15 mouse cellular contexts compared by ENCODE assay signal in genomic region chr10:7695286-7695685, GRCm38 (mm10). TPM values are rescaled to one million over a fixed set of nuclear protein-coding genes. Genes with fewer than 3 reads are reported as not detected.
A peak's percentile ranks its signal among the peaks of the same experiment; 100 is the strongest.
DNase-seq lines count a peak whose midpoint lies in the region; ATAC-seq and TF ChIP-seq lines count a peak whose summit lies in the region.
"Had no signal": no experiment of that assay in that cellular context is flagged by ENCODE, and none has a peak within 500 bp of the region (broad histone marks: within the 10 kb centered on the region; RNA-seq: fewer than 3 reads in every experiment).

No protein-coding gene starts in this region.

- no peak for ATAC-seq in liver, embryonic 14.5 days (ENCODE audit: insufficient read depth)
- ATAC-seq in liver, embryonic 12.5 days, result no peak
- no peak for ATAC-seq in midbrain, postnatal 0 days (ENCODE audit: low FRiP score)

- dilution Hi-C loops in CH12.LX (cut with MboI; ENCODE audit: extremely low pct_ligation_motif_present, extremely low pct_unique_long_range_greater_than_20kb, low sequenced_read_pairs), result no loop called here

- no peak for TF ChIP-seq EP300 in liver, embryonic 14.5 days (IDR thresholded peaks at IDR 0.05; ENCODE audit: low read depth)
- no peak for TF ChIP-seq EP300 in CH12.LX (IDR thresholded peaks at IDR 0.05; ENCODE audit: low read length)

- no peak for DNase-seq in liver, embryonic 14.5 days (ENCODE audit: low read depth in 3 of 3, low spot score in 3 of 3)
- DNase-seq in CH12.LX (ENCODE audit: extremely low read depth), result peak; percentile 20
- peak; percentile 48 for DNase-seq in induced T-regulatory cell, adult 2 months (ENCODE audit: low read depth)
- DNase-seq in thymus, postnatal 14 days, result peak; percentile 43
- no peak for DNase-seq in right cerebral cortex, postnatal 25 days
- DNase-seq in right cerebral cortex, adult 2 months (ENCODE audit: low spot score in 2 of 2), result no peak
- no peak for DNase-seq in midbrain, postnatal 0 days (ENCODE audit: low spot score)
- DNase-seq: adrenal gland, postnatal 36 days; cerebellum, postnatal 14 days; heart, postnatal 14 days; kidney, adult 2 months had no signal

- no peak overlapping the region for H3K4me3 ChIP-seq in liver, embryonic 14.5 days (ENCODE audit: insufficient read depth in 1 of 2, low read depth in 2 of 2, low read length in 2 of 2)
- no peak overlapping the region for H3K4me3 ChIP-seq in liver, embryonic 12.5 days
- no peak overlapping the region for H3K4me3 ChIP-seq in CH12.LX (replicated peaks in 1 of 3; ENCODE audit: low read depth in 2 of 3, low read length in 2 of 3, poor library complexity in 1 of 3)
- no peak overlapping the region for H3K4me3 ChIP-seq in midbrain, postnatal 0 days (ENCODE audit: low read depth, low read length)
- H3K4me3 ChIP-seq: erythroblast, embryonic 14.5 days; limb, embryonic 15.5 days had no signal

- in situ Hi-C loops in CH12.LX (cut with MboI; ENCODE audit: low pct_ligation_motif_present, low pct_unique_long_range_greater_than_20kb, low sequenced_read_pairs), result no loop called here

- H3K79me2 ChIP-seq in CH12.LX (replicated peaks; ENCODE audit: control insufficient read depth, extremely low read depth, insufficient read depth, poor library complexity, severe bottlenecking), result peaks cover 17% of the 10 kb centered on the region

- TF ChIP-seq CTCF in liver, embryonic 14.5 days (IDR thresholded peaks at IDR 0.05; ENCODE audit: low read depth), result peak; percentile 33
- no peak for TF ChIP-seq CTCF in CH12.LX (conservative IDR thresholded peaks at IDR 0.05 in 1 of 2, IDR thresholded peaks at IDR 0.05 in 1 of 2; ENCODE audit: low read depth in 2 of 2, low read length in 2 of 2)
- no peak for TF ChIP-seq CTCF in midbrain, postnatal 0 days (IDR thresholded peaks at IDR 0.05)

- no peak for TF ChIP-seq RAD21 in CH12.LX (IDR thresholded peaks at IDR 0.05; ENCODE audit: low read depth, low read length)

- H3K9me3 ChIP-seq in liver, embryonic 14.5 days (ENCODE audit: control insufficient read depth, low read length), result no peaks in the 10 kb centered on the region
- H3K9me3 ChIP-seq in liver, embryonic 12.5 days (replicated peaks), result no peaks in the 10 kb centered on the region
- no peaks in the 10 kb centered on the region for H3K9me3 ChIP-seq in CH12.LX (replicated peaks; ENCODE audit: low read length)
- no peaks in the 10 kb centered on the region for H3K9me3 ChIP-seq in midbrain, postnatal 0 days (ENCODE audit: low read length)
- H3K9me3 ChIP-seq: limb, embryonic 15.5 days had no signal

- H3K27me3 ChIP-seq in liver, embryonic 14.5 days (ENCODE audit: control insufficient read depth, insufficient read depth, low read length), result no peaks in the 10 kb centered on the region
- H3K27me3 ChIP-seq in liver, embryonic 12.5 days (replicated peaks), result no peaks in the 10 kb centered on the region
- H3K27me3 ChIP-seq in CH12.LX (replicated peaks), result no peaks in the 10 kb centered on the region
- no peaks in the 10 kb centered on the region for H3K27me3 ChIP-seq in midbrain, postnatal 0 days (ENCODE audit: insufficient read depth, low read length)
- H3K27me3 ChIP-seq: limb, embryonic 15.5 days had no signal

- no peak overlapping the region for H3K9ac ChIP-seq in liver, embryonic 14.5 days (replicated peaks)
- H3K9ac ChIP-seq in liver, embryonic 12.5 days, result no peak overlapping the region
- no peak overlapping the region for H3K9ac ChIP-seq in CH12.LX (ENCODE audit: insufficient read depth, low read depth)
- H3K9ac ChIP-seq in midbrain, postnatal 0 days (replicated peaks; ENCODE audit: low read length, poor library complexity, severe bottlenecking), result no peak overlapping the region
- H3K9ac ChIP-seq: limb, embryonic 15.5 days had no signal

- no peak overlapping the region for H3K27ac ChIP-seq in liver, embryonic 14.5 days
- no peak overlapping the region for H3K27ac ChIP-seq in liver, embryonic 12.5 days
- H3K27ac ChIP-seq in CH12.LX (ENCODE audit: insufficient read depth, low read depth), result no peak overlapping the region
- no peak overlapping the region for H3K27ac ChIP-seq in midbrain, postnatal 0 days (ENCODE audit: low read depth, low read length)
- H3K27ac ChIP-seq: limb, embryonic 15.5 days had no signal

- no peak overlapping the region for H3K4me2 ChIP-seq in liver, embryonic 14.5 days (ENCODE audit: low read depth)
- no peak overlapping the region for H3K4me2 ChIP-seq in liver, embryonic 12.5 days
- no peak overlapping the region for H3K4me2 ChIP-seq in CH12.LX (ENCODE audit: insufficient read depth, low read depth, poor library complexity, severe bottlenecking)
- no peak overlapping the region for H3K4me2 ChIP-seq in midbrain, postnatal 0 days (ENCODE audit: low read depth, low read length, poor library complexity, severe bottlenecking)
- H3K4me2 ChIP-seq: limb, embryonic 15.5 days; midbrain, embryonic 11.5 days had no signal

- TF ChIP-seq POLR2A in CH12.LX (IDR thresholded peaks at IDR 0.05; ENCODE audit: low read depth, low read length), result no peak

- H3K4me1 ChIP-seq in liver, embryonic 14.5 days (replicated peaks; ENCODE audit: control insufficient read depth in 2 of 2, insufficient read depth in 2 of 2, low read length in 1 of 2), result no peaks in the 10 kb centered on the region
- no peaks in the 10 kb centered on the region for H3K4me1 ChIP-seq in liver, embryonic 12.5 days
- H3K4me1 ChIP-seq in CH12.LX (ENCODE audit: control insufficient read depth in 1 of 2, insufficient read depth in 2 of 2), result peaks cover 0 to 17% of the 10 kb centered on the region in 2 experiments; a peak in 2 of 4 replicates
- H3K4me1 ChIP-seq in midbrain, postnatal 0 days (ENCODE audit: insufficient read depth, low read length), result no peaks in the 10 kb centered on the region
- H3K4me1 ChIP-seq: limb, embryonic 15.5 days had no signal

- H3K36me3 ChIP-seq in liver, embryonic 14.5 days (replicated peaks; ENCODE audit: control insufficient read depth, insufficient read depth, low read depth), result peaks cover 56% of the 10 kb centered on the region
- peaks cover 88% of the 10 kb centered on the region for H3K36me3 ChIP-seq in liver, embryonic 12.5 days
- H3K36me3 ChIP-seq in CH12.LX (replicated peaks in 1 of 2; ENCODE audit: control insufficient read depth in 1 of 2, insufficient read depth in 1 of 2, low read length in 1 of 2), result peaks cover 50 to 80% of the 10 kb centered on the region in 2 experiments
- H3K36me3 ChIP-seq in midbrain, postnatal 0 days (ENCODE audit: insufficient read depth, low read length), result peaks cover 29% of the 10 kb centered on the region

TF ChIP-seq in CH12.LX, 34 proteins besides CTCF, POLR2A, EP300 and RAD21 (continues in another document):
- TF ChIP-seq TCF12 (IDR thresholded peaks at IDR 0.05; ENCODE audit: low read depth, low read length), result no peak
- TF ChIP-seq MYC (IDR thresholded peaks at IDR 0.05; ENCODE audit: low read depth, low read length), result no peak
- no peak for TF ChIP-seq UBTF (IDR thresholded peaks at IDR 0.05; ENCODE audit: low read depth, low read length)
- TF ChIP-seq RCOR1 (conservative IDR thresholded peaks at IDR 0.05; ENCODE audit: low read depth, low read length), result no peak
- TF ChIP-seq MAZ (IDR thresholded peaks at IDR 0.05; ENCODE audit: low read depth, low read length), result no peak
- TF ChIP-seq MEF2A (IDR thresholded peaks at IDR 0.05; ENCODE audit: borderline replicate concordance, low read depth, low read length), result no peak
- TF ChIP-seq MAX (IDR thresholded peaks at IDR 0.05; ENCODE audit: low read length), result no peak
- no peak for TF ChIP-seq ZMIZ1 (IDR thresholded peaks at IDR 0.05; ENCODE audit: low read depth, low read length)
- TF ChIP-seq SMC3 (IDR thresholded peaks at IDR 0.05; ENCODE audit: low read depth, low read length), result no peak

RNA-seq across cellular contexts. Expression of gene Lats1, which starts 14.3 kb away (rescaled TPM):
- 3.9 and 4.7 TPM in 2 replicates for polyA plus RNA-seq in liver, embryonic 14.5 days (2012; rRNA removed)
- 2.8 and 3.7 TPM in 2 replicates for polyA plus RNA-seq in liver, embryonic 14.5 days (2014; fragmentation: Nextera tagmentation; extraction: Ambion mirVana)
- polyA plus RNA-seq in liver, embryonic 12.5 days (2016; fragmentation: Nextera tagmentation; extraction: Ambion mirVana), result 5.1 and 5.2 TPM in 2 replicates
- total RNA-seq in CH12.LX (2012; rRNA removed), result 8.5 and 9.2 TPM in 2 replicates
- 12.4 and 13.4 TPM in 2 replicates for total RNA-seq in CH12.LX (2014; rRNA removed)
- polyA plus RNA-seq in CH12.LX (2012; ENCODE audit: insufficient read length, low read depth), result 11.6 and 12.3 TPM in 2 replicates
- total RNA-seq in midbrain, postnatal 0 days (2014; rRNA removed), result 45.4 and 50.9 TPM in 2 replicates
- 6.5 and 7.7 TPM in 2 replicates for polyA plus RNA-seq in midbrain, postnatal 0 days (2015; fragmentation: Nextera tagmentation; extraction: Ambion mirVana)

RNA-seq across cellular contexts. Expression of gene Pcmt1, which starts 14.3 kb away (rescaled TPM):
- polyA plus RNA-seq in liver, embryonic 14.5 days (2012; rRNA removed), result 29.4 and 41.6 TPM in 2 replicates
- 95.4 and 98.7 TPM in 2 replicates for polyA plus RNA-seq in liver, embryonic 14.5 days (2014; fragmentation: Nextera tagmentation; extraction: Ambion mirVana)
- 115 and 121 TPM in 2 replicates for polyA plus RNA-seq in liver, embryonic 12.5 days (2016; fragmentation: Nextera tagmentation; extraction: Ambion mirVana)
- total RNA-seq in CH12.LX (2012; rRNA removed) (44.4 and 53.7 TPM in 2 replicates), CH12.LX (2014; rRNA removed) (62.2 and 64.5 TPM in 2 replicates)
- 56.5 and 58.2 TPM in 2 replicates for polyA plus RNA-seq in CH12.LX (2012; ENCODE audit: insufficient read length, low read depth)
- total RNA-seq in midbrain, postnatal 0 days (2014; rRNA removed), result 70.6 and 81.0 TPM in 2 replicates
- polyA plus RNA-seq in midbrain, postnatal 0 days (2015; fragmentation: Nextera tagmentation; extraction: Ambion mirVana), result 178 and 179 TPM in 2 replicates

RNA-seq across cellular contexts. Expression of gene Nup43, which starts 28.0 kb away (rescaled TPM):
- 15.7 and 19.7 TPM in 2 replicates for polyA plus RNA-seq in liver, embryonic 14.5 days (2012; rRNA removed)
- polyA plus RNA-seq in liver, embryonic 14.5 days (2014; fragmentation: Nextera tagmentation; extraction: Ambion mirVana), result 29.7 and 31.2 TPM in 2 replicates
- polyA plus RNA-seq in liver, embryonic 12.5 days (2016; fragmentation: Nextera tagmentation; extraction: Ambion mirVana), result 40.8 and 43.2 TPM in 2 replicates
- 47.9 and 53.8 TPM in 2 replicates for total RNA-seq in CH12.LX (2012; rRNA removed)
- 117 and 138 TPM in 2 replicates for total RNA-seq in CH12.LX (2014; rRNA removed)
- 66.7 and 73.5 TPM in 2 replicates for polyA plus RNA-seq in CH12.LX (2012; ENCODE audit: insufficient read length, low read depth)
- 7.8 and 8.0 TPM in 2 replicates for total RNA-seq in midbrain, postnatal 0 days (2014; rRNA removed)
- polyA plus RNA-seq in midbrain, postnatal 0 days (2015; fragmentation: Nextera tagmentation; extraction: Ambion mirVana), result 17.5 and 17.8 TPM in 2 replicates

RNA-seq across cellular contexts. Expression of gene Katna1, which starts 30.5 kb away (rescaled TPM):
- 3.3 and 6.9 TPM in 2 replicates for polyA plus RNA-seq in liver, embryonic 14.5 days (2012; rRNA removed)
- polyA plus RNA-seq in liver, embryonic 14.5 days (2014; fragmentation: Nextera tagmentation; extraction: Ambion mirVana), result 31.6 and 31.9 TPM in 2 replicates
- 41.1 and 42.1 TPM in 2 replicates for polyA plus RNA-seq in liver, embryonic 12.5 days (2016; fragmentation: Nextera tagmentation; extraction: Ambion mirVana)
- total RNA-seq in CH12.LX (2012; rRNA removed) (36.2 and 37.3 TPM in 2 replicates), CH12.LX (2014; rRNA removed) (58.5 and 64.2 TPM in 2 replicates)
- 45.6 and 47.4 TPM in 2 replicates for polyA plus RNA-seq in CH12.LX (2012; ENCODE audit: insufficient read length, low read depth)
- total RNA-seq in midbrain, postnatal 0 days (2014; rRNA removed), result 12.6 and 13.3 TPM in 2 replicates
- polyA plus RNA-seq in midbrain, postnatal 0 days (2015; fragmentation: Nextera tagmentation; extraction: Ambion mirVana), result 15.5 and 17.2 TPM in 2 replicates

Comparison
In these comparisons a context has a peak if more than half of its experiments do, and no peak if none do; other contexts are left out.
1. DNase-seq: peak in CH12.LX (single experiment), induced T-regulatory cell, adult 2 months (single experiment) and thymus, postnatal 14 days (single experiment); none in liver, embryonic 14.5 days (0 of 3), right cerebral cortex, postnatal 25 days (single experiment), right cerebral cortex, adult 2 months (0 of 2) and midbrain, postnatal 0 days (single experiment).